ENCODE assay signal across 9 mouse cellular contexts in the genomic region with DNA sequence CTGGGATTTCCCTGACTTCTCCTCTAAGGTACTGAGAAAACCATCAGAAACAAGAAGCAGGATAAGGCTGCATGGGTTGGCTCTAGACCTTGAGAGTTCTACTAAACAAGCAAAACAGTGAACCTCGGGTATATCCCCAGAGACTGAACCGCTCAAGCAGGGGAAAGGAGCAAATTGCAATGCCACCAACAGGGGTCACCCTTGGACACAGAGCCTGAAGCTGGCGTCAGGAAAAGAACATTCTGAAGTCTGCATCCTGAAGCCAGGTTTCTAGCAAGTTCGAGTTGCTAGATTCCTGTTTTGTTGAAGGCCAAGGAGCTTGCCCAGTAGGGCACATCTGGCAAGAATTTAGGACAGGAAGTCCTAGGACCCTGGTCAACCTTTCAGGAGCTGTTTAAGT. TPM values are rescaled to one million over a fixed set of nuclear protein-coding genes. Genes with fewer than 3 reads are reported as not detected.
DNase-seq lines count a peak whose midpoint lies in the region; ATAC-seq and TF ChIP-seq lines count a peak whose summit lies in the region.
"Had no signal": no experiment of that assay in that cellular context is flagged by ENCODE, and none has a peak within 500 bp of the region (broad histone marks: within the 10 kb centered on the region; RNA-seq: fewer than 3 reads in every experiment).

No protein-coding gene starts in this region.

- TF ChIP-seq EP300 in ES-Bruce4 (IDR thresholded peaks at IDR 0.05; ENCODE audit: insufficient read depth, low read depth, low read length): no peak

- no peak overlapping the region for H3K4me3 ChIP-seq in ES-Bruce4 (ENCODE audit: low read depth, low read length)
- no peak overlapping the region for H3K4me3 ChIP-seq in gastrocnemius, adult 2 months
- H3K4me3 ChIP-seq in layer of hippocampus, adult 2 months: no peak overlapping the region
- H3K4me3 ChIP-seq: lung, embryonic 15.5 days had no signal

- H3K9ac ChIP-seq in ES-Bruce4 (ENCODE audit: low read depth, poor library complexity, severe bottlenecking): no peak overlapping the region
- H3K9ac ChIP-seq: lung, embryonic 15.5 days had no signal

- no peaks in the 10 kb centered on the region for H3K36me3 ChIP-seq in ES-Bruce4 (ENCODE audit: control insufficient read depth, insufficient read depth, low read length, poor library complexity, severe bottlenecking)
- H3K36me3 ChIP-seq: lung, embryonic 15.5 days had no signal

- TF ChIP-seq CTCF in ES-Bruce4 (IDR thresholded peaks at IDR 0.05; ENCODE audit: low read depth, low read length): peak; percentile 81
- TF ChIP-seq CTCF in gastrocnemius, adult 2 months (IDR thresholded peaks at IDR 0.05): peak; percentile 85
- TF ChIP-seq CTCF in layer of hippocampus, adult 2 months (conservative IDR thresholded peaks at IDR 0.05): peak; percentile 82

- peaks cover 2% of the 10 kb centered on the region; the same call in 1 of the 2 replicates for H3K27me3 ChIP-seq in ES-Bruce4 (ENCODE audit: control insufficient read depth, insufficient read depth, low read length, poor library complexity, severe bottlenecking)

- H3K9me3 ChIP-seq in ES-Bruce4 (replicated peaks; ENCODE audit: control insufficient read depth, insufficient read depth, low read length, poor library complexity, severe bottlenecking): no peaks in the 10 kb centered on the region
- H3K9me3 ChIP-seq: lung, embryonic 15.5 days had no signal

- ATAC-seq in cerebellum, adult (ENCODE audit: insufficient number of reproducible peaks, low FRiP score, low TSS enrichment): no peak

- no peak overlapping the region for H3K27ac ChIP-seq in ES-Bruce4 (ENCODE audit: insufficient read depth, low read length)
- no peak overlapping the region for H3K27ac ChIP-seq in gastrocnemius, adult 2 months
- no peak overlapping the region for H3K27ac ChIP-seq in layer of hippocampus, adult 2 months
- H3K27ac ChIP-seq: lung, embryonic 15.5 days had no signal

- no peaks in the 10 kb centered on the region for H3K4me1 ChIP-seq in ES-Bruce4 (ENCODE audit: control insufficient read depth, insufficient read depth, low read length)

- intact Hi-C loops in gastrocnemius, adult 2 months (cut with DNase I): loop anchor here (1.0 to 5.0 kb wide), 2 partner anchors 63 to 183 kb away; a partner anchor contains a TSS

- TF ChIP-seq POLR2A in ES-Bruce4 (IDR thresholded peaks at IDR 0.05; ENCODE audit: insufficient read depth, low read length): no peak

- peak; percentile 54 for DNase-seq in cerebellum, adult 11 months
- DNase-seq in c-Kit-positive CD71-positive TER-119-negative erythroid progenitor cells, embryonic 14.5 days (ENCODE audit: low read depth): peak; percentile 21
- DNase-seq in gastrocnemius, adult 2 months: peak; percentile 78
- DNase-seq in layer of hippocampus, adult 2 months (ENCODE audit: low spot score in 2 of 2): peak; percentile 57 to 77
- DNase-seq in lung, postnatal 36 days: peak; percentile 92
- DNase-seq in spleen, postnatal 14 days (ENCODE audit: low spot score in 2 of 2): peak; percentile 29 to 54

RNA-seq across cellular contexts. Expression of a gene that starts 2.7 kb away (rescaled TPM):
- polyA plus RNA-seq in ES-Bruce4 (2011; ENCODE audit: insufficient read depth, insufficient read length, low read depth, missing spikeins): 0.43 and 0.72 TPM in 2 replicates
- total RNA-seq in gastrocnemius, adult 2 months (2021): not detected
- 10 to 100 TPM; 21.1 to 26.1 TPM for total RNA-seq in layer of hippocampus, adult 2 months (2021)

Comparison
In these comparisons a context has a peak if more than half of its experiments do, and no peak if none do; other contexts are left out.
1. DNase-seq: peak in every context shown above with its lines; median percentile 92 in lung, postnatal 36 days; 78 in gastrocnemius, adult 2 months; 67 in layer of hippocampus, adult 2 months; 54 in cerebellum, adult 11 months; 42 in spleen, postnatal 14 days; 21 in c-Kit-positive CD71-positive TER-119-negative erythroid progenitor cells, embryonic 14.5 days.
2. RNA of a gene that starts 2.7 kb away (total RNA-seq): 21.1 to 26.1 TPM in layer of hippocampus, adult 2 months; not detected in gastrocnemius, adult 2 months; every median in the first group is over 10 times any median in the second.
3. Peak in every context shown above with its lines, with median percentiles within 50 percentile points of each other: CTCF ChIP-seq.